Mouse (Mus musculus): ENCODE measurements around the gene Usf1.
A peak's percentile ranks its signal among the peaks of the same experiment; 100 is the strongest.

Gene Usf1

DNA sequence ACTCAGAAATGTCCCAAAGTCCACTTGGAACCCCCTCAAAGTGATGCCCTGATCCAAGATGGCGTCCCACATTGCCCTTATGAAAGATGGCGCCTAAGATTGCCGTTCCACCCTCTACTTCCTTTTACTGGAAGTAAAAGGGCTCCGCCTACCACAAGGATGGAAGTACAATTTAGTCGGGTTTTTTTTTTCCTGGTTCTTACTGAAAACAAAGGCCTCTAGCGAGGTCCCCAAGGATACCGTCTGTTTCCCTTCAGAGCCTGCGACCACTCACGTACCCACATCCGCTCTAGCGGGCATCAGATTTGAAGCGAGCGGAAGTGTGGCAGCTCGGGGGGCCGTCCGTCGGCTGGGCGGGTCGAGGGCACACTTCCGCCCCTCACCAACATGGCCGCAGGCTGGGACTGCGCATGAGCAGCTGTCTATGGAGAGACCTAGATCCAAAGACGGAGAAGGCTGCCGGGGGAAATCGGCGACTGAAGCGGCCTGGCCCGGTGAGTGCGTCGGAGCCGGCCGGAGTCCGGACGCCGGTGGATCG is at the start of gene Usf1:
Usf1 (plus strand) TSS at position 367 of the 538 bp plus-strand sequence.
- DNase-seq (ENCODE audit: low read depth, low spot score), result peak; percentile 94

DNA sequence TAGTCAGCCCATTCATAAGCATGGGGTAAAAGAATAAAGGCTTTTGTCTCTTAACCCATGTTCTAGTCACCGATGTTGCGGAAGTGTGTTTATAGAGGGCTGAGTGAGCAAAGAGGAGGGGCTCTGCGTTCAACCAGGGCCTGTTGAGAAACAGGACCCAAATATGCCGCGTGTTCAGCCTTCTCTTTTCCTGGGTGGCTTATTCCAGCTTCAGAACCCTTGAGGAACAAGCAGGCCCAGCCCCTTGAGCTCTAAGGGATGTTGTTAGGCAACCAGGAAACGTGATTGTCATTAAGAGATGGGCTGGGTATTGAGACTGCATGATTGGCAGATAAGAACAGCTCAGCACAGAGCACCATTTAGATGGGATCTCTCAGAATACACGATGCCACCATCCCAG is 45.2 kb upstream of the Usf1 start:
- no peak for DNase-seq (ENCODE audit: low read depth, low spot score)

DNA sequence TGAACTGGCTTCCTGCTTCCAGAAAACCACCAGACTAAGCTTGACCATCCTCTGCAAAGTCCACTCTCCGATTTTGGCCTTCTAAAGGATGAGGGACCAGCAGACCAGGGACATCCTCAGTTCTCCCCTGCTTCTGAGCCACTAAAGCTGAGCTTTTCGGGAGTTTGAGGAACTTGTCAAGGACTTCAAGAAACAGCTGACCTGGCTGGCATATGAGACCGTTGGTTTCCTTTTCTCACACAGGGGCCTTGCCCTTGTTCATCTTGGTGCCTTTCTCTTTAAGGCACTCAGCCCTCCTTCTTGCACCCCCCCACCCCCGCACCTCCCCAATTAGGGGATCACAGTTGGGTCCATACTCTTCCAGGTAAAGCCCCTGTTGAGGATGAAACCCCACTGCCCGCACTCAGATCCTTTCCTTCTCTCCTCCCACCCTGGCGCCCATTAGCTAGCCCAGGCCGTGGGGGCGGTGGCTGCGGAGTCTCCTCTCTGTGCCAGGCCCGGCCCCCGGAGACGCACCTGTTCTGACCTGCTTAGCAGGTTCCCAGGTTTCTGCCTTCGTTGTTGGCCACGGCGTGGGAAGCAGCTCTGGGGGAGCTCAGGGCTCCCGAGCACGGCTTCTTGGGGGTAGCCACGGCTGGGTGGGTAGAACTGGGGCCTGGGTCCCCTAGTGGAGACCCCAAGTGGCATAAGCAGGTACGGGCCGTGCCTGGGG is 41.1 kb upstream of the Usf1 start, which contains the start of gene Nectin4:
Nectin4 (plus strand) TSS at position 255 of the 712 bp plus-strand sequence.
- DNase-seq (ENCODE audit: low read depth, low spot score), result no peak

DNA sequence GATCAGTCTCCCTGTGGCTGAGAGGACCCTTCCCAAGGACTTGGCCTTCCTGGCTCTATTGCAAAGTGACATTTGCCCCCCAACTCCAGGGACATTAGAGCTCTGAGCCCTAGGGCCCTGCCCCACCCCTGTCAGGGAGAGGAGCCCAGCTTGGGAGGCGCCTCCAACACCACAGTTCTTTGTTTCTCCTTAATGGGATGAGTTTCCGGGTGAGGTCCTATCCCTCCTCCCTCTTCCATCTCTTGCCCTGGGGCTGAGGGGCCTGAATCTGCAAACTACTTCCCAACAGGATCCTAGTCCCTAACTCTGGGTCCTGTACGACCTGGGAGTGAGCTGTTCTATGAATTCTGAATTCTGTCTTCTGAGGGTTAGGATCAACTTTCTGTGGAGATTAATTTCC is 38.2 kb upstream of the Usf1 start:
- DNase-seq (ENCODE audit: low read depth, low spot score), result no peak

DNA sequence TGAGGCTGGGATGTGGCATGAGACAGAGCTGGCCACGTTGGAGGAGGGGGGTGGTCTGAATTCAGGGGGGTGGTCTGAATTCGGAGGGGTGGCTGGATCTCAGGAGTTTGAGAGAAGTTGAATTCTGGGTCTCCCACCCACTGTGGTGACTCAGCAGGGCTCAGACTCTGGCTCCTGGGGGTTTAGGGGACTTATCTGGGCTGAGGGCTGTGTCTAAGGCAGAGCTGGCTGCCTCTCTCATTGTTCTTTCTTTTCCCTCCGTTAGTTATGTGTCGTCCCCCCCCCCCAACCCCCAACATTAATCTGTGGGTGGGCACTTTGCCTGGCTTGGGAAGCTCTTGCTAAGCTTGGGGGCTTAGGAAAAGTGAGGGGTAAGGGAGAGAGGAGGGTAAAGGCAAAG is 37.2 kb upstream of the Usf1 start:
- DNase-seq (ENCODE audit: low read depth, low spot score), result no peak

DNA sequence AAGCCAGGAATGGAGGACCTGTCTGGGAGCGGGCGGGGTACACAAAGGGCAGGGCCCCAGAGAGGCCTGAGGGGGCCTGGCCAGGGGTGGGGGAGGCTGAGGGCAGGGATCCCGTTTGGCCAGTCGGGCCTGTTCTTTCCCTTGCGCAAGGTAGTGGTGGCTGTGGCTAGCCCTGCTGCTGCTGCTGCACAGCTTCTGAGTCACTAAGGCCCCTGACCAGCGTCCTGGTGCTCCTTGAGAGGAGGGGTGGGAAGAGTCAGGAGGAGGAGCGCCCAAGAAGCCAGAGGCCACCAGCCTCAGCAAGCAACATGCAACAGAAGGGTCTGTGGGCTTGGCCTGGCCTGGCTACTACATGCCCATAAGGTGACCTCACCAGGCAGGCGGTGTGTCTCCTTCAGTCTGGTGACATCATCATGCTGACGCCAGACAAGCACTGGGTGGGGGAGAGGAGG is 35.4 kb upstream of the Usf1 start:
- no peak for DNase-seq (ENCODE audit: low read depth, low spot score)

DNA sequence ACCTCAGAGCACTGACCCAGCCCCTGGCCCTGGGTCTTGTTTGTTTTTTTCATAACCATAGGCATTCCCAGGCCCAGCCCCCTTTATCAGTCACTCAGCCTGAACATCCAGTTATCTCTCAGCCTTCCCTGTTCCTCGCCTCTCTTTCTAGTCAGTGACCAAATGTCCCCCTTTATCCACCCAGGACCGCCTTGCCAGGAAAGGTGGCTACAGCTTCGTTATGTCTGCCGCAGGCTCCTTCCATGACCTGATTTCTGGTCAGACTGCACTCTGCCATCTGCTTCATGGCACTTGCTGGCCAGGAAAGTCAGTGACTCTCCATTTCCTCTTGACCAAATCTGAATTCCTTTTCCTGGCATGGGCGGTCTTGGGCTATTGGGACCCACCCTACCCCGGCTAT is 32.8 kb upstream of the Usf1 start:
- no peak for DNase-seq (ENCODE audit: low read depth, low spot score)

DNA sequence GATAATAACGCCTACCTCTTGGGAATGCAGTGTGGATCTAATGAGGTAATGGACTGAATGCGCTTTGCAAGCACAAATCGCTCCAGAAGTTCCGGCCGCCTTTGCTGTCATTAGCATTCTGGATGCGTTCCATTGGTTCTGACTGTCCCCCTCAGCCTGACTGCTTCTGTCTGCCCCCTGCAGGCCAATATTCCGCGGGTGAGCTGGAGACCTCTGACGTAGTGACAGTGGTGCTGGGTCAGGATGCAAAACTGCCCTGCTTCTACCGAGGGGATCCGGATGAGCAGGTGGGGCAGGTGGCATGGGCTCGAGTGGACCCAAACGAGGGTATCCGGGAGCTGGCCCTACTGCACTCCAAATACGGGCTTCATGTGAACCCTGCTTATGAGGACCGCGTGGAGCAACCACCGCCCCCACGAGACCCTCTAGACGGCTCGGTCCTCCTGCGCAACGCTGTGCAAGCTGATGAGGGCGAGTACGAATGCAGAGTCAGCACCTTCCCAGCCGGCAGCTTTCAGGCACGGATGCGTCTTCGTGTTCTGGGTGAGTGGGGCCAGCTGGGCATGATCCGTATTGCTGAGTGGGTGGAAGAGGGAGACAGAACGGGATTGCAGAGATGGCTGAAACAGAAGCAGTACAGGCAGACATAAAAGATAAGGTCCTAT is 31.0 kb upstream of the Usf1 start:
- DNase-seq (ENCODE audit: low read depth, low spot score), result peak; percentile 46

DNA sequence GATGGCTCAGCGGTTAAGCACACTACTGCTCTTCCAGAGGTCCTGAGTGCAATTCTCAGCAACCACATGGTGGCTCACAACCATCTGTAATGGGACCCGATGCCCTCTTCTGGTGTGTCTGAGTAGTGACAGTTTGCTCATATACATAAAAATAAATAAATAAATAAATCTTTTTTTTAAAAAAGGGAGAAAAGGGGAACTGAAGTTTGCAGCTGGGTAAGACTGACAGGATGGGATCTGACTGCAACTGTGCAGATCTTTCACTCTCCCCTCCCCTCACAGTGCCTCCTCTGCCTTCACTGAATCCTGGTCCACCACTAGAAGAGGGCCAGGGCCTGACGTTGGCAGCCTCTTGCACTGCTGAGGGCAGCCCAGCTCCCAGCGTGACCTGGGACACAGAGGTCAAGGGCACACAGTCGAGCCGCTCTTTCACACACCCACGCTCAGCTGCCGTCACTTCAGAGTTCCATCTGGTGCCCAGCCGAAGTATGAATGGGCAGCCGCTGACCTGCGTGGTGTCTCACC is 29.0 kb upstream of the Usf1 start:
- DNase-seq (ENCODE audit: low read depth, low spot score), result no peak

DNA sequence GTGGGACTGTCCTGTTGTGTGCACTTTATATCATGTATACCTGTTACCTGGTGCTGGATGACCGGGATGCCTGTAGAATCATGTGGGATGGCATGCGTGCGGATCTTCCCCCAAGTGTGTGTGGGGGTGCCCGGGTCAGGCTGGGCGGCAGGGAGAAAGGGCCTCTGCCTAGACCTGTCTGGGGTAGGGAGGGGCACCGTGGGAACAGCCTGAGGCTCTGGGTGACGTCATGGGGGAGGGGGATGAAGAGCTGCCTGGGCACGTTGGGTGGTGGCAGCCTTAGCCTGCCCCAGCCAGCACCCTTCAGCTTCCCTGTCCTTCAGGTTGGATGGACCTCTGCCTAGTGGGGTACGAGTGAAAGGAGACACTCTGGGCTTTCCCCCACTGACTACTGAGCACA is 26.8 kb upstream of the Usf1 start:
- DNase-seq (ENCODE audit: low read depth, low spot score), result peak; percentile 10

DNA sequence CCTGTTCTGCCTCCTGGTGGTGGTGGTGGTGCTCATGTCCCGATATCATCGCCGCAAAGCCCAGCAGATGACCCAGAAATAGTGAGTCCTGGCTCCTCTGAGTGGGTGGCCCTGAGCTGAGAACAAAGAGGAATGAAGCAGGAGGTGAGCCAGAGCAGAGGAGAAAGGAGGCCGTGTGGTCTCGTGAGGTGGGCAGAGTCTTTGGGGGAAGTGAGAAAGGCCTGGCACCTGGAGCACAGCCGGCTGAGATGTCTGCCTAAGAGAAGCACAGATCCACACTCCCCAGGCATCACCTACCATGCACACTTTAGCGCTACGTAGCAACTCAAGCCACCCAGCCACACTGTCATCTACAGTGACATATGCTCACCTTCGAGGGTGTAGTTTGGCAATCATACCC is 25.9 kb upstream of the Usf1 start:
- no peak for DNase-seq (ENCODE audit: low read depth, low spot score)

DNA sequence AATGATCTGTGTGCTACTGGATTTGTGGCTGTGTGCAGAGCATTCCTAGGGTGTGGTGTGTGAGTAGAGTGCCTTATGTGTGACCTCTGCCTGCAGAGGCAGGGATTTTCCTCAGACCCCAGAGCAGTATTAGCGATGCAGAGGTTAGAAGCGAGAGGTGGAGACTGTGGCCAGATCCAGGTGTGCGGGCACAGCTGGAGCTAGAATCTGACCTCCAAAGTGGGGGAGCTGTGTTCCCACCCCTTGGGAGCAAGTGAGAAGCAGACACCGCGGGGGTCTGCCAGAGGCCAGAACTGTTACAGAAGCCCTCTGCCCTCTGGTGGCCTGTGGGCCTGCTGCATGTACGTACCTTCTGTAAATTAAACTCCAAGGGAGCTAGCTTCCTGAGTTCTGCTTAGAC is 24.0 kb upstream of the Usf1 start:
- DNase-seq (ENCODE audit: low read depth, low spot score), result peak; percentile 60

DNA sequence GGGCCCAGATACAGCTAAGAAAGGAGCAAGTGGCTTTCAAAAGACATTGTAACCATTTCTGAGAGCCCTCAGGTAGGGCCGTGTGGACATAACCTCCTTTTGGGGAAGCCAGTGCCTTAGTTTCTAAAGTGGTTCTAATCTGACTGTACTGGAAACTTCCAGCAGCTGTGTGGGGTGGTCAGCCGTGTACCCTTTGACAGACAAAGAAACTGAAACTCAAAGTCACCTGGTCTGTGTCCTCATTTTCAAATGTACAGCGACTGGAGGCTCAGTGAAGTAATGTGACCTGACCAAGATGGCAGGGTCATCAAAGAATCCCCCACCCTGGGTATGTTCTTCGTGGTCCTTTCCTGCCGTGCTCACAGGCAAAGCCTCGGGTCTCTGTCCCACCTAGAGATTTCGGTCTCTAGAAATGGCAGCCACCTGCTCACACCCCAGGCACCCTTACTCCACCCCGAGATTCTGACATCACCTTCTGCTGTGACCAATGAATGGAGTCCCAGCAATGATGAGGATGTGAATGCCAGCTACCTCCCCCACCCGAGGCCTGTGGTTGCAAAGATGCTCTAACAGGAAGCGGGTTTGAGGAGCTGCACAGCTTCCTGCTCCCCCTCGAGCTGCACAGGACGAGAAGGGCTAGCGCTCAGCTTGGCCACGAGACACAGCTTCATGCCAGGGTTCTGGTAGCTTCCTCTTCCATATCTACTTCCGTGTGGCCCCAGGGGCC is 22.6 kb upstream of the Usf1 start, which contains the start of gene Arhgap30:
Arhgap30 (plus strand) TSS at position 579 of the 727 bp plus-strand sequence.
- no peak for DNase-seq (ENCODE audit: low read depth, low spot score)

DNA sequence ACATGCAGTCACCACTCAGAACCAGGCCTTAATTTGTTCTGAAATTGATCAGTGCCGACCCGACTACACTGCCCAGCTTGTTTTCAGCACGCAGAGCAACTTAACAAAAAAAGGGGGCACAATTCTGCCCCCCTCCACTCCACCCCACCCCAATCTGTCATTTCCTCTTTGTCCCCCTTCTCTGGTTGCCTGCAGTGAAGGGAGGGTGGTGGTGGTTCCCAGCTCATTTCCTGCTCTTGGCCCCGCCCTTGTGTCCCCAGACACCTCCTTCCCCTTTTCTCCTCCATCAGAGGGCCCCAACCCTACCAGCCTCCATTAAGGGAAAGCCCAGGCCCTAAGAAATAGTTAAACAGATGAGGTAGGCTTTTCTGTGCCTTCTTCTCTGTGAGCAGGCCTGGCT is 21.0 kb upstream of the Usf1 start:
- no peak for DNase-seq (ENCODE audit: low read depth, low spot score)

DNA sequence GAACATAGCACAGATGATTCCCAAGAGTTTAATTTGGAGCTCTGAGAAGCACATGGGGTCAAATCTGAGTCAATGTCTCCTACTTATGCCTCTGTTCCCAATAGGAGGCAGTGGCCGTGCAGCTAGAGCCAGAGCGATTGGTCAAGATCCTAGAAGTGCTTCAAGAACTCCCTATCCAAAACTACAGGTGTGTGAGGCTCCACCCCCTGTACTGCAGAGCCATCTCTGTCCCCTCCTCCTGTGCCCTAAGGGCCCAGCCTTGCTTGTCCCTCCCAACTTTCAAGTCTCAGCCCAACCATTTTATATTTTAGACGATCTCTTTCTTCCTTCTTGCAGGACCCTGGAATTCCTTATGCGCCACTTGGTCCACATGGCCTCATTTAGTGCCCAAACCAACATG is 9.3 kb upstream of the Usf1 start:
- DNase-seq (ENCODE audit: low read depth, low spot score), result no peak

DNA sequence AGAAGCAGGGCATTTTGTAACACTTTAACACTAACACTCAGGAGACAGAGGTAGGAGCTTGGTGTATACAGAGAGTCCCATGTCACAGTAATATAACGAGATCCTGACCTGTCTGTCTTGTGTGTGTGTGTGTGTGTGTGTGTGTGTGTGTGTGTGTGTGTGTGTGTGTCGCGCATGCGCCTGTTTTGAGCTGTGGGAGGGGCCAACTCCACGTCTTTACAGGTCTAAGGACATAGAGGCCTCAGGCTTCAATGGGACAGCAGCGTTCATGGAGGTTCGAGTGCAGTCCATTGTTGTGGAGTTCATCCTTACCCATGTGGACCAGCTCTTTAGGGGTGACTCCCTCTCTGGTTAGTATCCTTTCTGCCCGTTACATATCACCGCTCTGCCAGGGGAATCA is 8.1 kb upstream of the Usf1 start:
- DNase-seq (ENCODE audit: low read depth, low spot score), result no peak

DNA sequence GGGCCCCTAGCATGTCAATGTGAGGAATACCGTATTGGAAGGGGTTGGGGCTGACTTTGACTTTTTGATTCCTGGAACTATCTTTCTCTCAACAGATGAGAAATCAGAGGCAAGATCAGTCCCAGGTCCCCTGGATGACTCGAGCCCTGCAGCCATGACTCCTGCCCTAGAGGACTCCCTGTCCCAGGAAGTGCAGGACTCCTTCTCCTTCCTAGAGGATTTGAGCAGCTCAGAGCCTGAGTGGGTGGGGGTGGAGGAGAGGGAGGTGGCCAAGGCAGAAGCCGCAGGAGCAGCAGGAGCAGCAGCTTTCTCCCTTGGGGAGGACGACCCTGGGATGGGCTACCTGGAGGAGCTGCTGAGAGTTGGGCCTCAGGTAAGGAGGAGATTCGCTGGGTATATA is 3.9 kb upstream of the Usf1 start:
- no peak for DNase-seq (ENCODE audit: low read depth, low spot score)

DNA sequence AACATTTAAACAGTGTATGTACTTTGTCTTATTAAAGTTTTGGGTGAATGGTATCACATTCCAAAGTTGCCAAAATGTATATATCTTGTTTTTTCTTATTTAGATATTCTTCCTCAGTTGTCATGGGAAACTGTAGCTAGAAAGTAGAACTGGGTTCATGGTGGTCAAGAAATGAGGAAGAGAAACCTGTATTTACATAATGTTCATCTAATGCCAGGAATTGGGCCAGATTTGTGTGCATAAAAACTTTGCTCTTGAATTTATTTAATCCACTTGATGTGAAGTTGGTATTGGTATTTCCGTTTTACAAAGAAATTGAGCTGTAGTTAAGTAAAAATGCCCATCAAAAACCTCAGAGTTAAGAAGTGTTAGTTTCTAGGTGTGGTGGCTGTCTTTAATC is 882 bp upstream of the Usf1 start:
- no peak for DNase-seq (ENCODE audit: low read depth, low spot score)

DNA sequence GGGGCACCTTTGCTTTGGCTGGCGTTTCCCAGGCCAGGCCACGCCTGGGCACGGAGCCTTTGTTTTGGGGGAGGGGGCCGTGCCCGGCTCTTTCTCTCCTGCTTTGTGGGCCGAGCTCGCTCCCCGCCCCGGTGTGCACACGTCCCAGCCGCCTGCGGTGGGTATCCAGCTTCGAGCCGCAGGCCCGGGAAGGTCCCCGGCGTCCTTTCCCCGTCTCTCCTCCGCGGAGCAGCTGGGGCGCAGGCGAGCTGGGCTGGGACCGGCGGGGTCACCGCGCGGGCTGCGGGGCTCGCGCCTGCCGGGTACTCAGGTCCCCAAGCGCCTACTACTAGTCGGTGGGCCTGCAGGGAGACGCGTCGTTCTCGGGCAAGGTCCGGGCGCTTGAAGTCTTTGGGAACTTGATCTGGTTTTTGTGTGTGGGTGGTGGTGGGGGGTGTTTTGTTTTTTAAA is 404 bp downstream of the Usf1 start:
- no peak for DNase-seq (ENCODE audit: low read depth, low spot score)

DNA sequence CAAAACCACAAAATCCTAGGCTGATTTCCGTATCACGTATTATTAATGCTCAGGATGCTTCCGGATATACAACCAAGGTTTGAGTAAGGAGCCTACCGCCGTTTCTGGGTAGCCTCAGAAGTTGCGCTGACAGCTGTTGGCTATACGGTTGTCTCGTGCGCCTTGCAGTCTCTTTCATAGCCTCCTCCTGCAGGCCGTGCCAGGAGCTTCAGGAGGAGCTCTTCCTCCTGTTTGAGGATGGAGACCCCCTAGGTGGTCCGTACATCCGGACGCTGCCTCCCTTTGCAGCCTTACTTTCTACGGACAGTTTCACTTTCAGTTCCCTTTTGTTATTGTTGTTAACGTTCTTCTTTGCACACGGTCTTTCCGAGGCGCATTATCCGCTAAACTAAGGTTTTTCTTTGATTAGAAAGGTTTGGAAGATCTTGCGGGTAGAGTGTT is 908 bp downstream of the Usf1 start:
- DNase-seq (ENCODE audit: low read depth, low spot score), result peak; percentile 44

DNA sequence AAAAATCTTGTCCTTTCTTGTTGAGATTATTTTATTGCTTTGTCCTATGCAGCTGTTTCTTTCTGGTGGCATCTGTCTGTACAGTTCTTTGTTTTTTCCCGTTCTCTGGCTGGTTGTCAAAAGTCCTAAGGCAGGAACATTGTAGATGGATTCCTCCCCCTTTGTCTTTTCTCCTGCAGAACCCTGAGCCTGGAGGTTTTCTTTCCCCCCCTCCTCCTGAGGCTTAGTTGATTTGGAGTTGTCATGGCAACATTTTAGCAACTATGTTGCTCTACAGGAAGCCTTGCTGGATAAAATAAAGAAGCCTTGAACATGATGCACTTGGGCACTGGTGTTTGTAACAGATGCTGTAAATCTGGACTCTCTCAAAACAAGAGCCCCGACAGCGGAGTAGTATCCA is 1.3 kb downstream of the Usf1 start:
- DNase-seq (ENCODE audit: low read depth, low spot score), result peak; percentile 29

DNA sequence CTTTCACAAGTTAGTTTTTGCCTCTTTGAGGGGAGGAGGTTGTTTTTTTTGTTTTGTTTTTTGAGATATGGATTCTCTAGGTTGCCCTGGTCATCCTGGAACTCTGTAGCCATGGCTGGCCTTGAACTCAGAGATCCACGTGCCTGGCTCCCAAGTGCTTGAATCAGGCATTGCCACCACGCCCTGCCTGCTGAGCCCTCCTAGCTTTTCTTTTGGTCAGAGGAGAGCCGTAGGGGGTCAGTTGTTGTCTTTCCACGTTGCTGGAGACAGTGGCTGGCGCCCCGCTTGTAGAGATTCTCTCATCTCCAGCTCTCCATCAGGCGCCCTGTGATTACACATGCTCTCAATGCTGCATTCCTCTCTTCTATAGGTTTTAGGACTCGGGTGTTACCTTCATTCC is 2.5 kb downstream of the Usf1 start:
- no peak for DNase-seq (ENCODE audit: low read depth, low spot score)

All from forelimb bud, embryonic 11.5 days (tissue).